Mouse (Mus musculus): Measurements from ENCODE around the gene Pkd1.
A peak's percentile ranks its signal among the peaks of the same experiment; 100 is the strongest.

Gene Pkd1

DNA sequence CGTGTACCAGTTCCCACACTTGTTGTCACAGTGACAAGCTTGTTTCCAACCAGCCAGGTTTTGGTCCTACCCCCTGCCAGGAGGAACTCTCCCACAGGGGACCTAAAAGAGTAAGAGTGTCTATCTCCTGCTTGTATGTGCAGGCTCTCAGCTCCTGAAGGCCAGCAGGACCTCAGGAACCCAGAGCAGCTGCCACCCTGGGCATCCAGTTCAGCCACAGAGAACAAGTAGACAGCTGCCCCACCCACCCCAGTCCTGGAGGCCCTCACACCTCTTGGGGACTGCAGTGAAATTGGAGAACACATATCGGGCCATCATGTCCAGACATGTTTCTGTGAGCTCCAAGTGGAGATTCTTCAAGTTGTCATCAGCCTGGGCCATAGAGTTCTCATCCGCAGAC is 54.9 kb downstream of the Pkd1 start:
- no peak for DNase-seq (ENCODE audit: low spot score)

DNA sequence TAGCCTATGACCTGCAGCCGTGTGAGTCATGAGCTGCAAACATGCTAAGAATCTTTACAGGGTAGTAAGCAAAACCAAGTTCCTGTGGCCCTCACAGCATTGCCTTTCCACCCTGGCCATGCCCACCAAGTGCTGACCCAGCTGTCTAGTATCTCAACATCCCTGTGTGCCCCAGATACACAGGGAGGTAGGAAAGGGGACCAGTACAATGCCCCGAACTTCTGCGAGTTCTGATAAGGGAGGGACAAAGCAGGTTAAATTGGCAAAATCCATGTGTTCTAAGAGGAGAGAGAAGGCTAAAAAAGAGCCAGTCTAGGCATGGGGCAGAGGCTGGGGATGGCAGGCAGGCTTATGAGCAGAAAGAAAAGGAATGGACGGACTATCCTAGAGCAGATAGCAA is 58.7 kb downstream of the Pkd1 start:
- no peak for DNase-seq (ENCODE audit: low spot score)

DNA sequence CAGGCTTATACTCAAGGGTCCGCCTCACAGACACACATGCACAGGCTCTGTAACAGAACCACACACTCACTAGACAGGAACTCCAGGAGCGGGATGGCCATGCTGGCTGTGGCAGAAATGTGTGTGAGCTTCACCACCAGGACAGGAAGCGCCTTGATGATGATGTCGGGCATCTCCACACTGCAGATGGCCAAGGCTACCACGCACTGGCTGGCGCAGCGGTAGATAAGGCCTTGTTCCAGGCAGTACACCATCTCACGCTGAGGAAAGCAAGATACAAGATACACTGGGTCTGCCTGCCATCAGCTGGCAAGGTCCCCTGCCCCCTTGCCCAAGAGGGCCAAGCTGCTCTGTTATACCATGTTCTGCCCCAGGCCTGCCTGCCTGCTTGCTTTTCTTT is 59.2 kb downstream of the Pkd1 start:
- DNase-seq (ENCODE audit: low spot score): no peak

DNA sequence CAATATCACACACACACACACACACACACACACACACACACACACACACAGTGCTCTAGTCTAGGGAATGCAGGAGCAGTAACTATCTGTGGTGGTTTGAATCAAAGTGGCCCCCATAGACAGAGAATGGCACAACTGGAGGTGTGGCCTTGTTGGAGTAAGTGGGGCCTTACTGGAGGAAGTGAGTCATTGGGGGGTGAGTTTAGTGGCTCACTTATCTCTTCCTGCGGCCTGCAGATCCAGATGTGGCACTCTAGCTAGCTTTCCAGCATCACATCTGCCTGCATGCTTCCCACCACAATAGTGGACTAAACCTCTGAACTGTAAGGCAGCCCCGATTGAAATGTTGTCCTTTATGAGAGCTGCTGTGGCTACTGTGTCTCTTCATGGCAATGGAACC is 61.1 kb downstream of the Pkd1 start:
- DNase-seq (ENCODE audit: low spot score): no peak

DNA sequence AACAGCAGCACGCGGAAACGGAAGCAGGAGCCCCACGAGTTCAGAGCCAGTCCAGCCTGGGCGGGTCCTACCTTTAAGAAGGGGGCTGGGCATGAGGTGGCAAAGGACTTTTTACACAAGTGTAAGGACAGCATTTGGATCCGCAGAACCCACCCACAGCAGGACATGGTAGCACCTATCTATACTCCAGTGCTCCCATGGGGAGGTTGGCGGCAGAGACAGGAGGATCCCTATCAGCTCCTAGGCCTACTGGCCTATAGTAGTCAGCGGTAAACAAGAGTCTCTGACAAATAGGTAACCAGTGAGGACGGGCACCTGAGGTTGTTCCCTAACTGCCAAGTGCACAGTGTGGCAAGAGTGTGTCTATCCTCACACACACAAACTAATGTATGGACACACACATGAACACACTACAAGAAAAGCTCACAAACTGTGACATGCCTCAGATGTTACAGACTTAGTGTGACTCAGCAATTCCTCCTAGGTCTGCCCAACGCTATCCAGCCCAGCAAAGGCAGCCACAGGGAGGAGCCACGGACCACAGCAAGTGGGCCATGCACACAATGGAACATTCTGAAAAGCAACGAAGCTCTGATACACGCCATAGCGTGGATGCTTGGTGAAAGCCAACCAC is 68.0 kb downstream of the Pkd1 start:
- no peak for DNase-seq (ENCODE audit: low spot score)

DNA sequence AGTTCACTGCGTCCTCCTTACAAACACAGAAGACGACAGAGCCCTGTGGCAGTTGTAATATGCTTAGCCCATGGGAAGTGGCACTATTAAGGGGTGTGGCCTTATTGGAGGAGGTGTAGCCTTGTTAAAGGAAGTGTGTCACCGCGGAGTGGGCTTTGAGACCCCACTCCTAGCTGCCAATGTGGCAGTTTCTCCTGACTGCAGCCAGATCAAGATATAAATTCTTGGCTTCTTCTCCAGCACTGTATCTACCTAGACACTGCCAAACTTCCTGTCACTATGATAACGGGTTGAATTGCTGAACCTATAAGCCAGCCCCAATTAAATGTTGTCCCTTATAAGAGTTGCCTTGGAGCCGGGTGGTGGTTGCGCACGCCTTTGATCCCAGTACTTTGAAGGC is 75.8 kb downstream of the Pkd1 start:
- DNase-seq (ENCODE audit: low spot score): no peak

DNA sequence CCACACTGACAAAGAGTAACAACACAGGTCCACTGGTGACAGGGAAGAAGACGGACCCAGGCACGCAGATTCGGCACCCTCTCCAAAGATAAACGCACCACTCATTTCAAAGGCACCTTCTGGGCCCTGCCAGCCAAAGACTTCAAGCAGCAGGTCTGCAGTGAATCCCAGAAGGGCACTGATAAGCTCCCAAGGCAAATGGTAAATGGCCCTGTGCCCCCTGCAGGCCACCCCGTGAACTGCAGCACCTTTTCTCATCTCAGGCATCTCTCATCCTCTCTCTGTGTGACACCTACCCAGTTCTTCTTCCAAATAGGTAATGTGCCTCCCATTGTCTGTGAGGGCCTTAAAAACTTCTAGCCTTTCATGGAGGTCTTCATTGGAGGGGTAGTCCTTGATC is 79.0 kb downstream of the Pkd1 start:
- DNase-seq (ENCODE audit: low spot score): peak; percentile 69

DNA sequence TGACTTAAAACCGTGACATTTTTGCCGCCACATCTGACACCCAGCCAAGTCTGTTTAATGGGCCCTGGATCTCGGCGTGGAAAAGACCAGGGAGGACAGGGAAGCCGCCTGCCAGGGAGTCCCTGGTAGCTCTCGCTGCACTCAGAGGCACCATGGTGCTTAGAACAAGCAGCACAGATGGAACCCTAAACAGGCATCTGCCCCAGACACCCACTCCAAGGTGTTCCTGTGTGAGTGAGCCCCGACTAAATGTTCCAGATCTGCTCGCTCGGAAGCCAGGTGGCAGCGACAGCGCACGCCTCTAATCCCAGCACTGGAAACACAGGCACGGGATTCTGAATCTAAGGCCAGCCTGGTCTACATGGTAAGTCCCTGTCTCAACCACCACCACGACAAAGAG is 80.4 kb downstream of the Pkd1 start:
- no peak for DNase-seq (ENCODE audit: low spot score)

DNA sequence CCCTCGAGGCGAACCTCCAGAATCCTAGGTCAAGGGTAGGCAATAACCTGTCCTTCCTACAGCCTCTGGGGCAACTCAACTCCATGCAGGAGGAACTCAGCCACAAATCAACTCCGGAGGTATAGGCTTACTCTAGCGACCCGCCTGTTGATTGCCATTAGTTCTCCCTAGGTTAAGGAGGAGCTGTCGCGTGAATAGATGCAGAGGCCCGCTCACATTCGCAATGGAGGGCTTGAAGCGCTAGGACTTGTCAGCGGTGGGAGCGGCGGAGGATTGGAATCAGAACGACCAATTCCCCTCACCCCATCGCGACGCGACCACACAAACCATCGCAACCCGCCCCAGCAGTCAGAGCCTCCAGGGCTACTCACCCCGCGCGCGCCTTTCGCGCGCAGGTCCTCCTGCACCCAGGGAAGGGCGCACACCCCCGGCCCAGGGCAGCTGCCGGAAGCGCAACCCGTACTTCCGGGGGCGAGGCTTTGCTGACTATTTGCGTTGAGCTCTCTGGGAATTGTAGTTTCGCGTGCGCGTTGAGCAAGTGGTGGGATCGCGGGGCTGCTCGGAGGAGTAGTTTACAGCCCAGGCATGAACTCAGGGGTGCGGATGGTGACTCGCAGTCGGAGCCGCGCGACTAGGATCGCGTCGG is 82.7 kb downstream of the Pkd1 start, which contains the start of the genes Tsc2 and Nthl1:
Gene Tsc2, minus strand, starts transcription at position 464 of the 646 bp plus-strand sequence.
Gene Nthl1, plus strand, starts transcription at position 514 of the 646 bp plus-strand sequence.
- DNase-seq (ENCODE audit: low spot score): peak; percentile 81

DNA sequence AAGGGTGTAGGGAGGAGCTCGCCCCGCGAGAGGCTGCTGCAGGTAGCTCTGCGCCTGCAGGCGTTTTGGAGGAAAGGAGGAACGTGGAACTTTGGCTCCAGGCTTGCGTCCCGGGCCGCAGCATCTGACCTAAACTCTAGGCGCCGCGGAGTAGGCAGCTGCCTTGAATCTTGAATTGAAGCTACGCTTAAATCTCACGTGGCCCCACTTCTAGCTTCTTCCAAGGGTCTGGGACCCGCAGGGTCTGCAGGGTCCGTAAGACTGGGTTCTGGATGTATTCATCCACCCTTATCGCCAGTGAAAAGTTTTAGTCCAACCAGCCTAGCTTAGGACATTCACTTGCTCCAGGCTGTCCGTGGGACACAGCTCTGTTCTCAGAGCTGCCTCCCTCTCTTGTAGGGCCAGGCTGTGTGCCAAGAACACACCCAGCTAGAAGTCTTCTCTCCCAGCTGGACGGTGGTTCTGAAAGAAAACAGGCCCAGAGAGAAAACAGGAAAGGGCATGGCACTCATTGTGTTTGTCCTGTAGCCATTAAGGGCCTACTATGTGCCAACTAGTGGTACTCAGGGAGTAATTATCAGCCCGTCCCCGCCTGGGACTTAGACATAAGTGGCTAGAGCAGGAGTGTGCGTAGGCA is 83.3 kb downstream of the Pkd1 start:
- peak; percentile 79 for DNase-seq (ENCODE audit: low spot score)

DNA sequence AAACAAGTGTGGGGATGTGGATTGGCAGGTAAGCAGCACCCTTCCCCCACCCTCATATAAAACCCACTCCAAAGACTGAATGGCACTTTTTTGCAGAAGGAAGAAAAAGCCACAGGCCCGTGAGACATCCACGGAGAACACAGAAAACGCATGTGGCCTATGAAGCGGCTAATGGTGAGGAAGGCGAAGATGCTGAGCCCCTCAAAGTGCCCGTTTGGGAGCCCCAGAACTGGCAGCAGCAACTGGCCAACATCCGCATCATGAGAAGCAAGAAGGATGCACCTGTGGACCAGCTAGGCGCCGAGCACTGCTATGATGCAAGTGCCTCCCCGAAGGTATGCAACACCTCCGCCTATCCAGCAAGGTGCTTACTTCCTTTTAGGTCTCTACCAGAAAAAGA is 84.2 kb downstream of the Pkd1 start:
- no peak for DNase-seq (ENCODE audit: low spot score)

DNA sequence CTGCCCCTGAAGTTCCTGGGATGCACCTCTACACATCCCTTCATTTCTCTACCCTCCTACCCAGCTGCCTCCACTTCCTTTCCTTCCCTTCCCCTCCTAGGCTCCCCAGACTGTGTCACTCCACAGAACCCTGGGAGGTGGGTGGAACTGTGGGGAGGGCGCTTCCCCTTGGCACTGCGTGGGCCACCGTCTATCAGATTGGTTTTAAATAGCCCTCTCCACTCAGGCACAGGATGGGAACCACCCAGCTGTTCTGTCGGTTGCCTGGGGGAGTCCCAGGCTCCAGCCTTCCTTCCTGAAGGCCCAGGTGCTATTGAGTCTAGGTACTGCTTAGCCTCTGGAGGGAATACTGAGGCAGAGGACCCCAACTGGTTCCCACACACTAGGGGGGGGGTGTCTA is 85.4 kb downstream of the Pkd1 start:
- no peak for DNase-seq (ENCODE audit: low spot score)

DNA sequence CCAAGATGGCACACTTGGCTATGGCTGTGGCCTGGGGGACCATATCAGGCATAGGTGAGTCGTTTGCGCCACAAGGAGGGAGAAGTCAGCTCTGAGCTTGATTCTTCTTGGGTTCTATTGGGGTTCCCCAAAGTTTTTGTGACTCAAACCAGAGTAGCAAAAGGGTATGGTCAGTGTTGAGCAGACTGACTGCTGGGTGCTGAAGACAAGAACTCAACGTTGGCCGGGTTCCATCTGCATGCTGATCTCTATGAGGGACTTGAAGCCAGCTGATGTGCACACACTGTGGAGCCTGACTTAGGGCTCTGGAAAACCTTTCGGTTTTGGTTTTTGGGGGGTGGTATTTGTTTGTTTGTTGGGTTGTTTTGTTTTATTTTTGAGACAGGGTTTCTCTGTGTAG is 86.1 kb downstream of the Pkd1 start:
- DNase-seq (ENCODE audit: low spot score): no peak

DNA sequence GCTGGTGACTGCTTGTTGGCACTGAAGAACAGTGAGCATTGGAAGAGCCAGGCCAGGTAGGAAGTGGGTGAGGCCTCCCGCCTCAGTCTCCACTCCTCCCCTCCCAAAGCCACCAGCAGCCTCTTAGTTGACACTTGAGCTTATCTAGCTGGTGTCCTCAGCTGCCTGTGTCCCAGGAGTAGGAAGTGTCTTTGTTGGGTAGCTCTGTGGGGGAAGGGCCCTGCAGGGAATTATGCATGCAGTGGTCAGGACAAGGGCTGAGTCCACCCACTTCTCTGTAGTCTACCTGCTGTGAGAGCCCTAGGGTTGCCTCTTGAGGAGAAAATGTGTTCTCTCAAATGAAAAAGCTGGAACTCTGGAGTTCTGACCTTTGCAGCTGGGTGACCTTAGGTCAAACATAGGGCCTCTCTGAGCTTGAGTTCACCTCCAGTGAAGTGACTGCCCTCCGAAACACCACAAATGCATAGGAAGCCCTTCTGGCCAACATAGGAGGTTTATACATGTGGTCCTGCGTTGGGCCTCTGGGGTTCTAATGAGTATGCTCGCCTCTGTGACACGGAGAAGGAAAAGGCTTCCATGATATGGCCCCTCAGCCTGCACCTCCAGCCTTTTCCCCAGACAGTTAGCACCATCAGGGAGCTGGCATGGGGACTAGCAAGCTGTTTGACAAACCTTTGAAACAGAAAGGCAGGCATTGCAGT is 87.3 kb downstream of the Pkd1 start:
- DNase-seq (ENCODE audit: low spot score): no peak

DNA sequence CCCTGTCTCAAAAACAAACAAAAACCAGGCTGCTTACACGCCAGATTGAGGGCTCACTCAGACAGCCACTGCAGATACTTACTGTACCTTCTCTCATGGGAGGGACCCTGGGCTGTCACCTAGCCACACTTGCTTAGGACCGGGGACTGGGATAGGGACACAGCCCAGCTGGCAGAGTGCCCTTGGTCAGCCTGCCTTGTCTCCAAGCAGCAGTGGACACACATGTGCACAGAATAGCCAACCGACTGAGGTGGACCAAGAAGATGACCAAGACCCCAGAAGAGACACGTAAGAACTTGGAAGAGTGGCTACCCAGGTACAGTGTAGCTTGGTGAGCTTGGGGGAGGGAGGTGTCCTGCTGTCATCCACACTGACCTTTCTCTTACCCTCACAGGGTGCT is 88.6 kb downstream of the Pkd1 start:
- DNase-seq (ENCODE audit: low spot score): no peak

DNA sequence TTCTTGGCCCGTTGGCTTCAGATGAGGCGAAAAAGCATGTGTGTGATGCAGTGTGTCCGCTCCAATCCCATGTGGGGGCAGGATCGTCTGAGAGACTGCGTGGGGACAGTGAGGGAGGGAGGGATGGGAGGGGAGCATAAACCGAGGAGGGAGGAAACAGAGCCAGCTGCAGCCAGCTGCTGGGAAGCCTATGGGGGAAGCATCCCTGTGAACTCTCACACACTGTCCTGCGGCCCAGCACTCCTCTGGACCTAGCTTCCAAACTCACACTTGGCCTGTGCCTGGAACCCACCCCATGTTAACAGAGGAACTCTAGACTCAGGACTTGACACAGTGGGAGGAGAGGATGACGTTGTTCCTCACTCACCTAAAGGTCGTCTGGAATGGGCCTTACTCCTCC is 89.2 kb downstream of the Pkd1 start:
- peak; percentile 69 for DNase-seq (ENCODE audit: low spot score)

DNA sequence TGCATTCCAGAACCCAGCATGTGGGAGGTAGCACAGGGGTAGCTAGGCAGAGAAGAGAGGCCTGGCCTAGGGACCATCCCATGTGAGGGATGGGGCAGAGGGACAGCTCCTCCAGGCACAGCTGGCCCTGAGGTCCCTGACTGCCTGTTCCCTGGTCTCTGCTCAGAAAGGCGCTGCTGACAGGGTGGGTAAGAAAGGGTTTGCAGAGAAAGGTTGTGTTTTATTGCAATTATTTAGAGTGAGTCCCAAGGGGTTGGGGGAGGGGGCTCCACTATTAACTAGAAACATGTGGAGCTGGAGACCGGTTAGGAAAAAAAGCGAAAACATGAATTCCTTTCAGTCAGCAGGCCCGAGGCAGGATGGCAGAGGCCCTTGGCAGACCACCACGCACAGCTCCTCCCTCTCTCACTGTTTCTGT is 89.9 kb downstream of the Pkd1 start:
- DNase-seq (ENCODE audit: low spot score): no peak

DNA sequence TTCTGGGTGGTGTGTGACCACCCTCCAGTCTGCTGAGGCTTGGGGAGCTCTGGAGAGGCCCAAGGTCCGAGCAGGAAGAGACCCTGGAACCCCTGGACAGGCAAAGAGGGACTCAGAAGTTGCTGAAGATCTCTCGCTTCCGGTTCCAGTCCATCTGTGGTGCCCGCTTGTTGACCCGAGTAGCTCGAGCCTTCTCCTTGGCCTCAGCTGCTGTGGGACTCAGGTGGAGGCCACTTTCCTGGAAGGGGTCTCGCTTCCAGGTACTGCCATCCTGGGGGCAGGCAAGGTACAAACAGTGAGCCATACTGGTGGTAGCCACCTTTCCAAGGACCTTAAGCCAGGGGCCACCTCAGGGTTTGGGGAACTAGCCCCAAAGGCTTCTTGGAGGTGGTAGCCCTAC is 90.5 kb downstream of the Pkd1 start:
- DNase-seq (ENCODE audit: low spot score): no peak

DNA sequence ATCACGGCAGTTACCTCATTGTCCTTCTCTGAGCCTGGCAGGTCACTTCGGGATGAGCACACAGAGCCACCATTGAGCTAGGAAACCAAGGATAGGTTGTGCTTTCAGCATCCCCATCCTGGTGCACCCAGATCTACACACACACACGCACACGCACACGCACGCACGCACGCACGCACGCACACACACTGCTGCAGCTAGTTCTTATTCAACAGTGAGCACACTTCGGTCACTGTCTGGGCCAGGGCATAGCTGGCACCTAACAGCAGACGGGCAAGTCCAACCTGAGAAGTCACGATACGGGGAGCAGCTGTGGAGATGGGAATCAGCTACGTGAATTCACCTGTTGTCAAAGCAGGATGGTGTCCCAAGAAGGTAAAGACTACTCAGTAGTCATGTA is 90.9 kb downstream of the Pkd1 start:
- DNase-seq (ENCODE audit: low spot score): no peak

DNA sequence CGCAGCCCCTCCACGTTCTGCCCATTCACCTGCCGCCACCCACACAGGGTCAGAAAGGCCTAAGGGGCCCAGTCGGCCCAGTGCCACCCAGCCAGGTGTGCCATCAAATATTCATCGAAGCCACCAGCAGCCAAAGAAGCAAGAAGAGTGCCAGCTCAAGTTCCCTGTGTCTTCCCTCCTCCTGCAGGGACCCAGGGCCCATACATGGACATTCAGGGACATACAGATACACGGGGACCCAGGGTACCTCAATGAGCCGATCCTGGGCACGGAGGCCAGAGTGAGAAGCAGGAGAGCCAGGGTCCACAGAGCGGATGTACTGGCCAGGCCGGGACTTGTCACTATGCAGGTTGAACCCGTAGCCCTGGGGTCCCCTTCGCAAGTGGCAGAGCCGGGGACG is 92.3 kb downstream of the Pkd1 start:
- DNase-seq (ENCODE audit: low spot score): no peak

DNA sequence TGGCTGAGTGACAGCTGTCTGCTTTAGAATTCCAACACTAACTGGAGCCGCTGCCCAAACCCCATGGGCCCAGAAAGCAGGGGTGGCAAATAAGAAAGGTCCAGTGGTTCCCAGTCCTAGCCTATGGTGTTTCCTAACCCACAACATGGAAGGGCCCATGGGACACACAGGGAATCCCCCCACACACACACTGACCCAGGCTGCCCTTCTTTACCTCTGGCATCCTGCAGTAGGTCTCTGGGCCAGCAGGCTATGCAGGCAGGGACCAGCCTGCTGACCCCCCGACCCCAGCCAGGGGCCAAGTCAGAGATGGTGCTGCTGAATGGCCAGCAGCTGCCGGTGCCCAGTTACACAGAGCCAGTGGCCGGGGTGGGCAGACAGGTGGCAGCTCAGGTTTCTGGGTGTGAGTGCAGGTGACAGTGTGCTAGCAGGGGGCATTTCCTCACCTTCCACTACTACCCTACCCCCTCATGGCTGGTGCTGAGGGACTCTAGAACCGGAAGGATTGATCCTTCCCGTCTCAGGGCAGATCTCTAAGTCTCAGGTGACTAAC is 93.2 kb downstream of the Pkd1 start:
- DNase-seq (ENCODE audit: low spot score): no peak

DNA sequence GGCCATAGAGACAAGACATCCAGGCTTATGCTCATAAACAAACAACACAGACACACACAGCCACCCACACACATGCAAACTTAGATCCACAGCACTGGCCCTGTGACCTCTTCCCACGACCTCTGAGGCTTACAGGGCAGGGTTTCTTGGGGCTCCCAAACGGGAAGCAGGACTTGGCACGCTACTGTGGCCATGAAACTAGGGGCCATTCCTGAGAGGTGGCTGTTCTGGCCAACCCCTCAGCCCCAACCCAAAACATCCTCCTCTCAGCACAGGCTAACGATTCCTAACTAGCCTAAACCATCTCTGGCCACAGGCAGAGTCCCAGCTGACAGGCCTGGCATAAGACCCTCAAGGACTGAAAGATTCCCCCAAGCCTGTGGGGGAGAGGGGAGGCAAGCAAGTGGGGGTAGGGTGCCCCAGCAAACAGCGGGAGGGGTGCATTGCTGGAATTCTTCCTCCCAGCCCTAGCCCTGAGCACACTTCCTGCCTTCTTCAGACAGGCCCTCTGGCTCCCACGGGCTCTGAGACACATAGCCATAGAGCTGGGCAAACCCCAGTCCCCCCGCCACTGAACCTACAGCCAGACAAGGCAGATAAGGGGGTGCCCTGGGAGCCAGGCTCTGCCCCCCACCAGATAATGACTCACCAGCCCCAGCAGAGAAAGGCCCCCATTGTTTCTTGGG is 94.5 kb downstream of the Pkd1 start:
- DNase-seq (ENCODE audit: low spot score): no peak
